Mouse (Mus musculus) forebrain, embryonic 12.5 days (tissue): ENCODE measurements around the gene Rimbp3. TPM values are rescaled to one million over a fixed set of nuclear protein-coding genes. Genes with fewer than 3 reads are reported as not detected.

Experiments used
- ATAC-seq: fragments of 200-750 bp; cut with Nextera tagmentation; 2 replicates; pipeline ENCODE4 v1.8.0; 2017; ENCODE audit warnings: moderate TSS enrichment; ENCODE audit not compliant: low FRiP score
- H3K27ac ChIP-seq: fragments of 300-500 bp; sonication (generic); 2 replicates; pipeline ENCODE4 v1.5.1; 2016; ENCODE audit warnings: mild to moderate bottlenecking
- H3K27me3 ChIP-seq: fragments of 300-500 bp; sonication (generic); 2 replicates; pipeline ENCODE4 v1.6.1; 2016; ENCODE audit warnings: mild to moderate bottlenecking
- H3K36me3 ChIP-seq: fragments of 300-500 bp; sonication (generic); replicated peaks from 2 replicates; pipeline ENCODE4 v1.6.1; 2016; ENCODE audit warnings: mild to moderate bottlenecking
- H3K4me1 ChIP-seq: fragments of 300-500 bp; sonication (generic); 2 replicates; pipeline ENCODE4 v1.6.1; 2016
- H3K4me2 ChIP-seq: fragments of 300-500 bp; sonication (generic); 2 replicates; pipeline ENCODE4 v1.6.1; 2016; ENCODE audit warnings: mild to moderate bottlenecking, moderate library complexity
- H3K4me3 ChIP-seq: fragments of 300-500 bp; sonication (generic); replicated peaks from 2 replicates; pipeline ENCODE4 v1.5.1; 2016; ENCODE audit warnings: mild to moderate bottlenecking
- H3K9ac ChIP-seq: fragments of 300-500 bp; sonication (generic); 2 replicates; pipeline ENCODE4 v1.6.1; 2016; ENCODE audit warnings: mild to moderate bottlenecking
- H3K9me3 ChIP-seq: fragments of 300-500 bp; sonication (generic); 2 replicates; pipeline ENCODE4 v1.6.1; 2016
- WGBS: fragments of 180-500 bp; shearing (Covaris S2); methylation state at CpG from one replicate; pipeline ENCODE4 v1.1.7; 2016; 5-methylcytosine and 5-hydroxymethylcytosine counted together
- polyA plus RNA-seq: library from polyadenylated mRNA; unstranded; fragments of >200 nt; fragmentation: Nextera tagmentation; extraction: Ambion mirVana; gene quantifications from 2 replicates; pipeline ENCODE4 v1.2.1, GENCODE M21; 2016

Rimbp3 gene
- polyA plus RNA-seq, 1 experiment from 2014 or later, result 1.9 TPM

DNA sequence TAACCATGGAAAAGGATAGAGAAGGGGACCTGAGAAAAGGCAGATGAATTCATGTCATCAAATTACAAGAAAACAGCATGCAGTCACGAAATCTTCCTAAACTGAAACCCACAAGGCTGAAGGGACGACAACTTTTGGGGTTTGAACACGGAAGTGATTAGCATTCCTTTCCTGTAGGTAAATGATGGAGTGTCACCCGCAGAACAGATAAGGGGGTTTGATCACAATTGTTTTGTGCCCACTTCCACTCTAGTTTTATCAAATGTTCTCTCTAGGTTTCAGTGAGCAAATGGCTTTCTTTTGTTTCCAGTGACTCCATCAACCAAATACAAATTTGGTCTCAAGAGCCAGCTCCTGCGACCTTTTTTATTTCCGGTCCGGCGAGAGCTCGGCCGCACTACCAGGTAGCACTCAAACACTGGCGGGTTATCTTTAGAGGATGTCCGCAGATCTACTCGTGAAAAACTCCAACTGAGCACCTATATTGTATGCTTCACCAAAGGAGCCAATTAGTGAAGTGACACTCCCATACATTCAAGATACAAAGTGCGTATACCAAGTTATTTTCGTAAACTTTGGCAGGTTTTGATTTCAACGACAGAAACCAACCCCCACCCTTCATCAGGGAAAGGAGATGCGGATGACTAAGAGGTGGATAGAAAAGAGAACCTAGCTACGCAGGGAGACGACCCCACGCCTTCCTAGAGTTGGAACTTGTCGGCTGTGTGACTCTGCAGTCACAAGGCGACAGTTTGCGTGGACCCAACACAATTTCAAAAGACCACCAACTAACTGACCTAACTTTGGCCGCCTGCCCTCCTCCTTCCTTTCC is 8.1 kb upstream of the Rimbp3 start:
- peak overlapping the region; percentile 73; the same call in 1 of the 2 replicates for H3K27ac ChIP-seq
- no peaks in the 10 kb centered on the region for H3K27me3 ChIP-seq
- H3K4me2 ChIP-seq, result peak overlapping the region; percentile 69
- 11% methylated on average over 24 of the region's 24 CpGs for WGBS
- H3K9ac ChIP-seq, result peak overlapping the region; percentile 97
- H3K36me3 ChIP-seq, result no peaks in the 10 kb centered on the region
- peaks cover 15% of the 10 kb centered on the region for H3K4me1 ChIP-seq
- peak; percentile 27 for ATAC-seq
- H3K9me3 ChIP-seq, result no peaks in the 10 kb centered on the region
- peak overlapping the region; percentile 93 for H3K4me3 ChIP-seq

- Histone ChIP-seq H3K9me3 (no peaks in the 10 kb centered on the region), H3K36me3 (no peaks in the 10 kb centered on the region), H3K27ac (peak overlapping the region; percentile 73), H3K9ac (peak overlapping the region; percentile 97), H3K27me3 (peaks cover under 1% of the 10 kb centered on the region; the same call in 1 of the 2 replicates), H3K4me2 (peak overlapping the region; percentile 69), H3K4me1 (peaks cover 15% of the 10 kb centered on the region), H3K4me3 (peak overlapping the region; percentile 93)
- peak; percentile 90 for ATAC-seq
- under 1% methylated on average over 63 of the region's 72 CpGs for WGBS
These were observed 7.3 kb upstream of the Rimbp3 start for GRCm38 (mm10) chr16:17200953-17201707.

- no peak overlapping the region for H3K4me2 ChIP-seq
- H3K9me3 ChIP-seq, result no peaks in the 10 kb centered on the region
- H3K9ac ChIP-seq, result no peak overlapping the region
- H3K36me3 ChIP-seq, result no peaks in the 10 kb centered on the region
- no peak overlapping the region for H3K27ac ChIP-seq
- 64% methylated on average over 2 of the region's 2 CpGs for WGBS
- H3K27me3 ChIP-seq, result peaks cover 6% of the 10 kb centered on the region; the same call in 1 of the 2 replicates
- no peak overlapping the region for H3K4me3 ChIP-seq
- H3K4me1 ChIP-seq, result peaks cover 15% of the 10 kb centered on the region
- no peak for ATAC-seq
These were observed 6.4 kb upstream of the Rimbp3 start for GRCm38 (mm10) chr16:17201977-17202376.

- Histone ChIP-seq H3K27ac (no peak within 1 kb of the TSS), H3K27me3 (peaks cover 8% of the 10 kb centered on the region; the same call in 1 of the 2 replicates), H3K9me3 (no peaks in the 10 kb centered on the region), H3K4me2 (peak within 1 kb of the TSS; percentile 69), H3K36me3 (no peaks in the 10 kb centered on the region), H3K9ac (no peak within 1 kb of the TSS), H3K4me3 (peak within 1 kb of the TSS; percentile 93), H3K4me1 (peaks cover 15% of the 10 kb centered on the region)
- 84% methylated on average over 1 of the region's 1 CpGs for WGBS
- no peak for ATAC-seq
These were observed 5.9 kb upstream of the Rimbp3 start, which contains the start of gene Ube2l3 for GRCm38 (mm10) chr16:17202549-17202948. Gene Ube2l3 (minus strand): TSS chr16:17202649.

DNA sequence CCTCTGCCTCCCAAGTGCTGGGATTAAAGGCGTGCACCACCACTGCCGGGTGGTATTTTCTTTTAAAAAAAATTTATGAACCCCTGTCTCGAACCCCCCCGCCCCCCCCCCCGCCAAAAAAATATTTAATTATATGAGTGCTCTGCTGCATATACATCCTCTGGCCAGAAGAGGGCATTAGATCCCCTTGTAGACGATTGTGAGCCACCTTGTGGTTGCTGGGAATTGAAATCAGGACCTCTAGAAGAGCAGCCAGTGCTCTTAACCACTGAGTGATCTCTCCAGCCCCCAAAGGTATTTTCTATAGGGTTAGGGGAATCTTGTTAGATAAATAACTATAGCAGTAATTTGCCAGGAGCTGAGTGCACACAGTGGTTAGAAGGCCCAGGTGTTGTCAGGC is 3.4 kb upstream of the Rimbp3 start:
- no peak overlapping the region for H3K4me2 ChIP-seq
- H3K9ac ChIP-seq, result no peak overlapping the region
- H3K27me3 ChIP-seq, result peaks cover 10% of the 10 kb centered on the region; the same call in 1 of the 2 replicates
- WGBS, result 5% methylated on average over 6 of the region's 6 CpGs
- no peaks in the 10 kb centered on the region for H3K36me3 ChIP-seq
- ATAC-seq, result no peak
- peaks cover 23% of the 10 kb centered on the region for H3K4me1 ChIP-seq
- H3K27ac ChIP-seq, result no peak overlapping the region
- H3K9me3 ChIP-seq, result no peaks in the 10 kb centered on the region
- no peak overlapping the region for H3K4me3 ChIP-seq

GRCm38 (mm10) chr16:17209404-17209960 is 1.1 kb downstream of the Rimbp3 start:
- 2% methylated on average over 37 of the region's 37 CpGs for WGBS
- H3K36me3 ChIP-seq, result no peaks in the 10 kb centered on the region
- H3K4me2 ChIP-seq, result peak overlapping the region; percentile 95
- H3K4me3 ChIP-seq, result peak overlapping the region; percentile 55
- ATAC-seq, result peak; percentile 7; the same call in 1 of the 2 replicates
- peaks cover 24% of the 10 kb centered on the region for H3K4me1 ChIP-seq
- H3K27me3 ChIP-seq, result peaks cover 20% of the 10 kb centered on the region; the same call in 1 of the 2 replicates
- H3K27ac ChIP-seq, result peak overlapping the region; percentile 94
- H3K9ac ChIP-seq, result peak overlapping the region; percentile 65
- no peaks in the 10 kb centered on the region for H3K9me3 ChIP-seq

GRCm38 (mm10) chr16:17209981-17210838 is 1.8 kb downstream of the Rimbp3 start:
- peaks cover 24% of the 10 kb centered on the region for H3K4me1 ChIP-seq
- H3K27me3 ChIP-seq, result peaks cover 20% of the 10 kb centered on the region; the same call in 1 of the 2 replicates

GRCm38 (mm10) chr16:17216934-17217633 is 8.7 kb downstream of the Rimbp3 start:
- Histone ChIP-seq H3K36me3 (no peaks in the 10 kb centered on the region), H3K27me3 (no peaks in the 10 kb centered on the region), H3K9ac (no peak overlapping the region), H3K9me3 (0 out of 2 replicates have a peak, but pooled peaks cover under 1% of the 10 kb centered on the region), H3K4me1 (no peaks in the 10 kb centered on the region), H3K4me3 (no peak overlapping the region), H3K4me2 (no peak overlapping the region), H3K27ac (no peak overlapping the region)
- WGBS, result 65% methylated on average over 8 of the region's 8 CpGs
- no peak for ATAC-seq

More at GRCm38 (mm10) chr16:17209981-17210838, 1.8 kb downstream of the Rimbp3 start:
- Histone ChIP-seq H3K4me2 (peak overlapping the region; percentile 95), H3K4me3 (peak overlapping the region; percentile 55), H3K9me3 (no peaks in the 10 kb centered on the region), H3K36me3 (no peaks in the 10 kb centered on the region), H3K27ac (peak overlapping the region; percentile 53; the same call in 1 of the 2 replicates), H3K9ac (peak overlapping the region; percentile 65; the same call in 1 of the 2 replicates)
- 9% methylated on average over 48 of the region's 48 CpGs for WGBS
- ATAC-seq, result peak; percentile 75

- Histone ChIP-seq H3K27me3 (no peaks in the 10 kb centered on the region), H3K4me3 (no peak overlapping the region), H3K27ac (no peak overlapping the region), H3K4me2 (no peak overlapping the region), H3K9ac (no peak overlapping the region), H3K36me3 (no peaks in the 10 kb centered on the region), H3K9me3 (0 out of 2 replicates have a peak, but pooled peaks cover 3% of the 10 kb centered on the region), H3K4me1 (no peaks in the 10 kb centered on the region)
- ATAC-seq, result no peak
- 42% methylated on average over 7 of the region's 7 CpGs for WGBS
These were observed 11.8 kb downstream of the Rimbp3 start for GRCm38 (mm10) chr16:17220127-17220733.

DNA sequence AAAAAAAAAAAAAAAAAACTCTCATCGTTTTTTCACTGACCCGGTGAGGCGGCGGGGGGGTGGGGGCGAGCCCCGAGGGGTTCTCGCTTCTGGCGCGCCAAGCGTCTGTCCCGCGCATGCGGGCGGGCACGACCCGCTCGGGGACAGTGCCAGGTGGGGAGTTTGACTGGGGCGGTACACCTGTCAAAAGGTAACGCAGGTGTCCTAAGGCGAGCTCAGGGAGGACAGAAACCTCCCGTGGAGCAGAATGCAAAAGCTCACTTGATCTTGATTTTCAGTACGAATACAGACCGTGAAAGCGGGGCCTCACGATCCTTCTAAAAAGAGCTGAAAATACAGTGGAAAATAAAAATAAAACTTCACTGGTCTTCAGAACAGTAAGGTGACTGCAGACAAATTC is 13.8 kb downstream of the Rimbp3 start:
- Histone ChIP-seq H3K27ac (no peak overlapping the region), H3K4me3 (no peak overlapping the region), H3K27me3 (no peaks in the 10 kb centered on the region), H3K4me2 (no peak overlapping the region), H3K9me3 (0 out of 2 replicates have a peak, but pooled peaks cover 3% of the 10 kb centered on the region), H3K4me1 (no peaks in the 10 kb centered on the region), H3K36me3 (no peaks in the 10 kb centered on the region), H3K9ac (no peak overlapping the region)
- peak; percentile 100 for ATAC-seq
- WGBS, result 30% methylated on average over 25 of the region's 25 CpGs
